Mouse (Mus musculus) neural tube, embryonic 14.5 days (tissue): ENCODE data around the gene Ada. TPM values are rescaled to one million over a fixed set of nuclear protein-coding genes. Genes with fewer than 3 reads are reported as not detected.

ENCODE experiments used
- ATAC-seq: fragments of 200-750 bp; cut with Nextera tagmentation; 2 replicates; pipeline ENCODE4 v1.8.0; 2017; ENCODE audit warnings: low read depth, mild to moderate bottlenecking, moderate TSS enrichment, moderate library complexity
- H3K27ac ChIP-seq: fragments of 300-500 bp; sonication (generic); 2 replicates; pipeline ENCODE4 v1.5.1; 2014; ENCODE audit warnings: low read depth, mild to moderate bottlenecking, control low read depth, low read length, moderate library complexity, mixed read lengths
- H3K27me3 ChIP-seq: fragments of 300-500 bp; sonication (generic); 2 replicates; pipeline ENCODE4 v1.6.1; 2014; ENCODE audit warnings: low read length; ENCODE audit not compliant: control insufficient read depth, insufficient read depth
- H3K36me3 ChIP-seq: fragments of 300-500 bp; sonication (generic); 2 replicates; pipeline ENCODE4 v1.6.1; 2014; ENCODE audit warnings: low read length, mixed read lengths; ENCODE audit not compliant: control insufficient read depth, insufficient read depth
- H3K4me1 ChIP-seq: fragments of 300-500 bp; sonication (generic); 2 replicates; pipeline ENCODE4 v1.6.1; 2014; ENCODE audit warnings: low read length; ENCODE audit not compliant: control insufficient read depth, insufficient read depth
- H3K4me2 ChIP-seq: fragments of 300-500 bp; sonication (generic); 2 replicates; pipeline ENCODE4 v1.6.1; 2014; ENCODE audit warnings: mild to moderate bottlenecking, low read depth, low read length, control low read depth
- H3K4me3 ChIP-seq: fragments of 300-500 bp; sonication (generic); 2 replicates; pipeline ENCODE4 v1.5.1; 2014; ENCODE audit warnings: low read depth, low read length, control low read depth, mixed read lengths
- H3K9ac ChIP-seq: fragments of 300-500 bp; sonication (generic); replicated peaks from 2 replicates; pipeline ENCODE4 v1.6.1; 2014; ENCODE audit warnings: low read depth, mild to moderate bottlenecking, control low read depth, low read length, mixed read lengths
- H3K9me3 ChIP-seq: fragments of 300-500 bp; sonication (generic); 2 replicates; pipeline ENCODE4 v1.6.1; 2016; ENCODE audit warnings: low read length; ENCODE audit not compliant: control insufficient read depth
- WGBS: fragments of 180-500 bp; shearing (Covaris S2); extraction: QIAGEN DNeasy Blood & Tissue Kit; methylation state at CpG from one replicate; pipeline ENCODE4 v1.1.7; 2014; 5-methylcytosine and 5-hydroxymethylcytosine counted together
- polyA plus RNA-seq: library from polyadenylated mRNA; unstranded; fragments of >200 nt; fragmentation: Nextera tagmentation; extraction: Ambion mirVana; gene quantifications from 2 replicates; pipeline ENCODE4 v1.2.1, GENCODE M21; 2014

The Ada gene
- polyA plus RNA-seq, 1 experiment from 2014 or later, result 3.1 TPM

DNA sequence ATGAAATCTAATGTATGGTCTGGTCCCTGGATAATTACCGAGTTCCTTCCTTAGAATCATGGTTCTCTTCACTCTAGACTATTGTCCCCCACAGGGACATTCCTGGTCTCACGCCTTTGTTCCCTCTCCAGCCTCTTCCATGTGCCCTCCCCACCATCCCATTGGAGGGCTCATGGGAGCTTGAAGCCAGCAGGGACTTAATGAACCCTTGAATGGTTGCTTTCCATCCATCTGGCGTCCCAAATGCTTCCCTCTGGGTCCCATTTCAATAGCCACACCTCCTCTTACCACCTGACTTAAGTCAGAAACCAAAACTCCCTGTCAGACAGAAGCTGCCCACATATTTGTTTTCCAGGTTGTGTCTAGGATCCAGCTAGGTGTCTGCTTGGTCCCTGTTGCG lies 30.4 kb downstream of the Ada start:
- 0 out of 2 replicates have a peak, but pooled peaks have one; percentile 19 for ATAC-seq
- no peak overlapping the region for H3K9ac ChIP-seq
- 38% methylated on average over 4 of the region's 4 CpGs for WGBS
- no peaks in the 10 kb centered on the region for H3K27me3 ChIP-seq
- no peaks in the 10 kb centered on the region for H3K9me3 ChIP-seq
- H3K4me3 ChIP-seq, result no peak overlapping the region
- no peaks in the 10 kb centered on the region; the same call in 1 of the 2 replicates for H3K36me3 ChIP-seq
- H3K4me1 ChIP-seq, result no peaks in the 10 kb centered on the region
- H3K27ac ChIP-seq, result no peak overlapping the region
- H3K4me2 ChIP-seq, result no peak overlapping the region

DNA sequence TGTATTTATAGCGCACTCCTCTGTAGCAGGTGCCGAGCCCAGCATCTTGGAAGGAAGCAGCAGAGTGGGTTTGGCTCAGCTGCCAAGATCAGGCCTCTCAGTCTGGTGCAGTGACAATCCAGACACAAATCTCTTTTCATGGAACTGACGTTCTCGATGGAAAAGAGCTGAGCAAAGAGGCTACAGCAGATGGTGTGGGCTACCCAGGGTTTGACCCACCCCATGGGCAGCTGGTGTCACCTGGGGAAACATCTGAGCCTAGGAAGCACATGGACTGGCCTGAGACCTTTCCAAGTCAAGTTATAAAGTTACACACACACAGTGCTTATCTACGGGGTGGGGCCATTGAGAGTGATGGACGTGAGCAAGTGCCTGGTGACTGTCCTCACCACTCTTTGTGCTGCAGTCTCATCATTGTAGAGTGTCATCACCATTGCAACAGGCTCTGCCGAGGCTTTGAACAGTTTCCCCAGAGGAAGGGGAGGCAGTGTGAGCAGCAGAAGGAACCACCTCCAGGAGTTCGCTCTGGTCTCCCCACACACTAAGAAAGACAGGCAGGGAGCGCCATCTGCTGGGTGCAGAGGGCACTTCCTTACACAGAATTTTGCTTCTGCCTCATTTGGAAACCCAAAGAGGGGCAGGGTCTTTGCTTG lies 31.0 kb downstream of the Ada start:
- Histone ChIP-seq H3K4me2 (no peak overlapping the region), H3K4me3 (no peak overlapping the region), H3K9me3 (no peaks in the 10 kb centered on the region), H3K27ac (no peak overlapping the region), H3K27me3 (no peaks in the 10 kb centered on the region), H3K4me1 (no peaks in the 10 kb centered on the region), H3K36me3 (no peaks in the 10 kb centered on the region; the same call in 1 of the 2 replicates), H3K9ac (no peak overlapping the region)
- WGBS, result 30% methylated on average over 9 of the region's 9 CpGs
- ATAC-seq, result peak; percentile 77; the same call in 1 of the 2 replicates

DNA sequence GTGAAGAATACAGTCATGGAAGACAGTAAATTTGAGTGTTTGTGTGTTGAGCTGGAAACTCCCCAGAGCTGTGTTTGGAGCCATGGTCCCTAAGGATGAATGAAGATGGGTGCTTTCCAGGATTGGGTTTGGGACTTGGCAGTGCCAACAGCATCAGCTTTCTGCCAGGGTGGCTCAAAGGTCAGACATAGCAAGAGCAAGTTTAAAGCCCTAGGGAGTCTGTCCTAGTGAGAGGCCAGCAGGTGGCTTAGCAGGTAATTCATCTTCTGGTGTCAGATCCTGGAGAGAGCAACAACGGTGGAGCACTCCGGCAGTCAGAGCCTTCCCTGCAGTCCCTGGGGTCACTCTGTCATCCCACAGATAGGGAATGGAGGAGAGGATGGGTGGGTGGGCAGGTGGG lies 31.5 kb downstream of the Ada start:
- no peak for ATAC-seq
- no peak overlapping the region for H3K9ac ChIP-seq
- H3K4me2 ChIP-seq, result no peak overlapping the region
- H3K4me1 ChIP-seq, result no peaks in the 10 kb centered on the region
- no peaks in the 10 kb centered on the region for H3K9me3 ChIP-seq
- no peak overlapping the region for H3K4me3 ChIP-seq
- no peak overlapping the region for H3K27ac ChIP-seq
- no peaks in the 10 kb centered on the region for H3K27me3 ChIP-seq
- WGBS, result 9% methylated on average over 2 of the region's 2 CpGs
- no peaks in the 10 kb centered on the region for H3K36me3 ChIP-seq

DNA sequence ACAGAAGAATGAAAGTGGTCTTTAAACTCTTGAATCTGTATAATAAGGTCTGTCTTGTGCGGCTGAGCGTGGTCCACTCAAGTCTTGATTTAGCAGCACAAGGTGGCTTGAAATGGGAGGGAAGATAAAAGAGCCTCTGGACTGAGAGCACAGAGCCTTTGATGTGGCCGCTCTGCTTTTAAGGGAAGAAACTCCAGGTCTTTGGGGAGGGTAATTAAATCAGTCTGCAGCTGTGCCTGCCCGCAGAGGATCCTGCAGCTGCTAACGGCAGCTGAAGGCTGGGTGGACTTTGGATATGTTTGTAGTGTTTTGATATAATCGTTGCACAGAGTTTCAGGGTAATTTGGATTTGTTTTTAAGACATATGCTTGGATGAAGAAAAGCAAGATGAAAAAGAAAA lies 33.2 kb downstream of the Ada start:
- 4% methylated on average over 6 of the region's 6 CpGs for WGBS
- no peaks in the 10 kb centered on the region for H3K27me3 ChIP-seq
- no peak overlapping the region for H3K4me2 ChIP-seq
- H3K9ac ChIP-seq, result no peak overlapping the region
- ATAC-seq, result no peak
- no peaks in the 10 kb centered on the region for H3K36me3 ChIP-seq
- H3K4me1 ChIP-seq, result no peaks in the 10 kb centered on the region
- H3K9me3 ChIP-seq, result no peaks in the 10 kb centered on the region
- H3K4me3 ChIP-seq, result no peak overlapping the region
- no peak overlapping the region for H3K27ac ChIP-seq

DNA sequence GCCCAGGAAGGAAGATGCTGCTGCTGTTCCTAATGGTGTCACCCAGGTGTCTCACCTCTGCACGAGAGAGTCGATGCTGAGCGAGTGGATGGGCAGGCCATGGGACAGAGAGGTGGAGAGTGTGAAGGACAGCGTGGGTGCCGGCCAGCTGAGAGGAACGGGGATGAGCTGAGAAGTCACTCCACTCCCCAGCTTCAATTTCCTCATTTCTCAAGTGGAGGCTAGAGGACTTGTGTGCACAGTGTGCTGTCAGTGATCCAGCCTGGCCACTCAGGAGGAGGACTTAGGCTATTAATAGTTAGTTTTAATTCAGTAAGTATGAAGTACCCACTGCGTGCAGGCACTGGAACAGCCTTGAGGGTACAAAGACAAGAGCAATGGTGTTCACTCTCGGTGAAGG lies 33.6 kb downstream of the Ada start:
- no peak for ATAC-seq
- H3K27me3 ChIP-seq, result no peaks in the 10 kb centered on the region
- H3K4me1 ChIP-seq, result no peaks in the 10 kb centered on the region
- no peak overlapping the region for H3K4me2 ChIP-seq
- H3K4me3 ChIP-seq, result no peak overlapping the region
- no peak overlapping the region for H3K27ac ChIP-seq
- H3K9me3 ChIP-seq, result no peaks in the 10 kb centered on the region
- H3K36me3 ChIP-seq, result no peaks in the 10 kb centered on the region
- H3K9ac ChIP-seq, result no peak overlapping the region
- 48% methylated on average over 8 of the region's 8 CpGs for WGBS

DNA sequence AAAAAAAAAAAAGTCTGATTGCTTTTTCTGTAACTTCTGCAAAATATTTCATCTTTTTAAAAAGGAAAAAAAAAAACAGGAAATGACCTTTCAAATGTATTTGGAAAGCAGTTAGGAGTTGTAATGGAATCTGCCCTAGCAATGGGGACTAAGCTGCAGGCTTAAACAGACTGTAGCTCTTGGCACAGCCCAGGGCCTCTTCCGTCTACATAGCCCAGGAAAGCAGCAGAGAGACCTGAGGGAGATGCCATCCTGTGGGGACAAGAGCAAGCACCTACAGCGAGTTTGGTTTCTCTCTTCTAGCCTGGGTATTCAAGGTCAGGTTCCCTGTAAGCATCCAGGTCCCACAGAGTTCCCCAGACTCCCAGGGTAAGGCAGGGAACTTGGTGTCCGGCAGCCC lies 36.7 kb downstream of the Ada start:
- Histone ChIP-seq H3K9me3 (no peaks in the 10 kb centered on the region), H3K4me2 (no peak overlapping the region), H3K4me3 (no peak overlapping the region), H3K27ac (no peak overlapping the region), H3K27me3 (no peaks in the 10 kb centered on the region), H3K9ac (no peak overlapping the region), H3K4me1 (no peaks in the 10 kb centered on the region), H3K36me3 (no peaks in the 10 kb centered on the region)
- ATAC-seq, result no peak
- 83% methylated on average over 3 of the region's 3 CpGs for WGBS

DNA sequence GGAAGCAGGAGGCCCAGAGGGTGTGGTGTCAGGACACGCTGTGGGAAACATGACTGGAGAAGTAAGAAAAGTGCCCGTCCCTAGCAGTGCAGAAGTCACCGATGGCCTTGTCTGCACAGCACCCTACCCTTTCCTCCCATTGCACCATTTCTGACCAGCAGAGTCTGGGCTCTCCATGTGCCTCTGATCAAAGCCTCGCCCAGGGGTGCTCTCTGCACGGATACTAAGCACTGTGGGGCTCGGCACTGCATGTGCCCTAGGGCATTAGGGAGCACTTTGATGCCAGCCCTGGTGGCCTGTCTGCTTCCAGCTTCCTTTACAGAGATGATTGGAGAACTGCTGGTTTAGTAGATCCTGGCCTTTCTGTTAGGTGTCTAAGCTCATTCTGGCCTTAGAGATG lies 37.2 kb downstream of the Ada start:
- H3K9ac ChIP-seq, result no peak overlapping the region
- H3K9me3 ChIP-seq, result no peaks in the 10 kb centered on the region
- no peaks in the 10 kb centered on the region for H3K27me3 ChIP-seq
- H3K4me3 ChIP-seq, result no peak overlapping the region
- H3K4me2 ChIP-seq, result no peak overlapping the region
- no peak for ATAC-seq
- H3K36me3 ChIP-seq, result no peaks in the 10 kb centered on the region
- WGBS, result 87% methylated on average over 6 of the region's 6 CpGs
- no peak overlapping the region for H3K27ac ChIP-seq
- no peaks in the 10 kb centered on the region for H3K4me1 ChIP-seq

DNA sequence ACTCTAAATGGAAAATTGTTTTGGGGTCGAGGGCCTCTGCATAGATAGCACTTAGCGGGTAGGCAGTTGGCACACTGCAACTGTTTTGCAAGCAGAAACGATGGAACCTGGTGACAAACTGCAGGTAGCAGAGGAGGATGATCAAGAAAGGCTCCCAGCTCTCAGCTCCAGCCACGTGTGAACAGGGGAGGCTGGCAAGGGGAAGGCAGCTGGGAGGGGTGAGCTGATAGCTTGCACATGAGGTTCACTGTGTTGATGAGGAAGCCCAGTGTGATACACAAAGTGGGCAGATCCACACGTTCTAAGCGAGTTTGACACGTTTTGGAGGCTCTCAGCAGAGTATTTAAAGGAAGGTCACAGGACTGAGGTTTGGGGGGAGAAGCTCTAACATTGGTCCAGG lies 37.6 kb downstream of the Ada start:
- H3K9me3 ChIP-seq, result no peaks in the 10 kb centered on the region
- no peak overlapping the region for H3K4me2 ChIP-seq
- no peak for ATAC-seq
- H3K9ac ChIP-seq, result no peak overlapping the region
- WGBS, result 71% methylated on average over 7 of the region's 7 CpGs
- no peak overlapping the region for H3K4me3 ChIP-seq
- H3K27me3 ChIP-seq, result no peaks in the 10 kb centered on the region
- no peaks in the 10 kb centered on the region for H3K4me1 ChIP-seq
- no peaks in the 10 kb centered on the region for H3K36me3 ChIP-seq
- no peak overlapping the region for H3K27ac ChIP-seq

DNA sequence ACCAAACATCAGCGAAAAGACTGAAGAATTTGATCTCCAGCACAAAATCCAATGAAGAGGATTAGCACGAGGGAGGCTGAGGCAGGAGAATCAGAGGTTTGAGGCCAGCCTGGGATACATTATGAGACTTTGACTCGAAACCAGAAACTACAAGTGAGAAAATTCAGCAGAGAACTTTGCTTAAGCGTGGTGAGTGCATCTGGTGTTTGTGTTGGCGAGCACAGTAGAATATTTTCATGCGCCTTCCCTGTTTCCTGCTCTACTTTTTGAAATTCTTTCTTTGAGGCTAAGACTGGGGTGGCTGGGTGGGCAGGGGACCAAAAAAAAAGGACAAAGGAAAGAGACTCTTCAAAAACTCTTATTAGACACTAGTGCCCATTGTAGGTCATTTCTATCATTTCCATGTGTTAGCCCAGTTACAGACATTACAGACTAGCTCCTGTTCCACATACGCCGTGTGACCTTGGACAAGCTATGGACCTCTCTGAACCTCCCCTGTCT lies 38.6 kb downstream of the Ada start:
- no peak overlapping the region for H3K4me2 ChIP-seq
- no peak overlapping the region for H3K27ac ChIP-seq
- H3K4me1 ChIP-seq, result no peaks in the 10 kb centered on the region
- no peaks in the 10 kb centered on the region for H3K27me3 ChIP-seq
- no peaks in the 10 kb centered on the region for H3K9me3 ChIP-seq
- H3K9ac ChIP-seq, result no peak overlapping the region
- H3K36me3 ChIP-seq, result no peaks in the 10 kb centered on the region
- ATAC-seq, result no peak
- WGBS, result 87% methylated on average over 8 of the region's 8 CpGs
- H3K4me3 ChIP-seq, result no peak overlapping the region
